Mouse (Mus musculus): ENCODE results near the gene Prrg2.
"Not testable (repeated sequence)": the region's sequence is repeated elsewhere in the genome, so short reads cannot be mapped to it uniquely, and the experiment has no call there.

Gene Prrg2

GRCm38 (mm10) chr7:45029995-45030394 lies 32.5 kb downstream of the Prrg2 start:
- no peak for DNase-seq

- no peak for DNase-seq
Measured at GRCm38 (mm10) chr7:45028351-45028750, 34.1 kb downstream of the Prrg2 start.

DNA sequence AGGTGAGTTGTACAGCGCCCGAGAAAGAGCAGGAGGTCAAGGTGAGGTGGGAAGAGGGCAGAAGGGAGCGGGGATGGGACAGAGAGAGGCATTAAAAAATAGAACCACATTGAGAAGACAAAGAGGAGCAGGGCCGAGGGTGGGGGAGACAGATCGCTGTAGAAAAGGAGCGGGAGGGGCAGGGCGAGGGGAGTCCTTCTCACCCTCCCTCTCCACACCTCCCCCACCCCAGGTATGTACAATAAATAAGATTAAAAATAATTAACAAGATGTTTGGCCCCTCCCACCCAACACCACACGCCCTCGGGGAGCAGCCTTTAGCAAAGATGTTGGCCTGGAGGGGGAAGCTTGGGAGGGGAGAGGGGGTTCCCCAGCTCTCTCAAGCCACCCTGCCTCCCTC lies 34.7 kb downstream of the Prrg2 start:
- no peak for DNase-seq

DNA sequence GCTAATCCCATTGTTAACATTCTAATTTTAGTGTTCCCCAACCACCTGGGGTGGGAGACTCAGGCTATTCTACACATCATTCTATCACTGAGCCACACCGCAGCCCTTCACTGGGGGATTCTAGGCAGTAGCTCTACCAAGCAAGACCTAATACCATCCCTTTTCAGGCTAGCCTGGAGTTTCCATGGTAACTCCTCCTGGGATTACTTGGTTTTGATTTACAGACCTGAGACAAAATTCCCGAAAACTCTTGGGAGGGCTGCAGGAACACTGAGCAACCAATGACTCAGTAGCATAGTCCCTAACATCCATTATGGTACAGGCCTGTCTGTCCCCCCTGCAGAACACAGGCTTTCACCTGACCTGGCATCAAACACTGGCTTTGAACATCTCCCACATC lies 36.2 kb downstream of the Prrg2 start:
- DNase-seq = no peak

- DNase-seq = no peak
Measured at GRCm38 (mm10) chr7:45025601-45026220, 36.8 kb downstream of the Prrg2 start.

GRCm38 (mm10) chr7:45024281-45025248 lies 37.9 kb downstream of the Prrg2 start:
- no peak for DNase-seq

DNA sequence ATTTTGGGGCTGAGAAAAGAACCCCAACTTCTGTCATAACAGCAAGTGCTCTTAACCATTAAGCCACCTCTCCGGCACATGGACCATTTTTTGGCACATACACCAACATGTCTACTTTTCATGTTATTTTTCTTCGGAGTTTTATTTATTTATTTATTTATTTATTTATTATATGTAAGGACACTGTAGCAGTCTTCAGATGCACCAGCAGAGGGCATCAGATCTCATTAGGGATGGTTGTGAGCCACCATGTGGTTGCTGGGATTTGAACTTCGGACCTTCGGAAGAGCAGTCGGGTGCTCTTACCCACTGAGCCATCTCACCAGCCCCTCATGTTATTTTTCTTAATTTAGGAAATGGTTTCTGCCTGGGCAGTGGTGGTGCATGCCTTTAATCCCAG lies 38.8 kb downstream of the Prrg2 start:
- DNase-seq = not testable (repeated sequence)

DNA sequence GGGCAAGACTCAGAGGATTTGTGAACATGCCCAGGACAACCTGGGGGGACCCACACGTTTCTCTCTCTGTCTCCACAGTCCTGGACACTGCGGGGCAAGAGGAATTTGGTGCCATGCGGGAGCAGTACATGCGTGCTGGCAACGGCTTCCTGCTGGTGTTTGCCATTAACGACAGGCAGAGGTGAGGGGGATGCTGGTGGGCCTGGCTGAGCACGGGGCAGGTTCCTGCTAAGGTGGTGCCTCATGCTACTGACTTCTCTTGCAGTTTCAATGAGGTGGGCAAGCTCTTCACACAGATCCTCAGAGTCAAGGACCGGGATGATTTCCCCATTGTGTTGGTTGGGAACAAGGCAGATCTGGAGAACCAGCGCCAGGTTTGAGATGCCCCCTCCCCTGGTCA lies 42.3 kb downstream of the Prrg2 start:
- DNase-seq = no peak

GRCm38 (mm10) chr7:45019031-45019571 lies 43.4 kb downstream of the Prrg2 start:
- peak; percentile 44 for DNase-seq

DNA sequence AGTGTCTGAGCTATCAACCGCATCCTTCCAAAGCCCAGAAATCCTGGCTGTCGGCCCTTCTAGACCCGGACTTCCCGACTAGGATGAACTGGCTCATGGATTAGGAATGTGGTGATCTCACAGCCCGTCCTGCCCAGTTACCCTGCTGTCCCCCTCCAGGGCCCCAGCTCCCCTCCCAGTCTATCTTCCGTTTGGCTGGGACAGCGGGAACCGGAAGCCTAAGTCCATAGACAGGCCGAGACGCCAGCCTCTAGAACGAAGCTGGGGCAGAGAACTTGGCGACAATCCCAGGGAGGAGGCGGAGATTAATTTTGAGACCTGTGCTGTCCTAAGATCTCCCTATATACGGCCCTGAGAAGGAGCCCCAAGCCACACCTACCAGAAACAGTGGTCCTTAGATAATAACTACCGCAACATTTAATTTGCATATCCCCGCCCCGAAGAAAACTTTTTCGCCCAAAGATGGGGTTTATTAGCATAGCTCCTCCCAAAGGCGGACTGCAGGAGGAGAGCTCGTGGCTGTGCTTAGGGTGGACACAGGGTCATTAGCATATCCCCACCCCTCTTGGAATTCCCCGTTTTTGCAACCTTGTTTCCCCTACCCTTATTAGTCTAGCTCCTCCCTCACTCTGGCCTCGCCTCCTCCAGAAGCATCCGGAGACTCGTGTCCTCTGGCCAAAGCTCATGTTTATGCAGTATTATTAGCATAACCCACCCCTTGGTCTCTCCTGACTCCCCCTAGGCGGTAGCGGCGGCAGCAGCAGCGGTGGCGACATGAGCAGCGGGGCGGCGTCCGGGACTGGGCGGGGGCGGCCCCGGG lies 45.0 kb downstream of the Prrg2 start, which contains the start of gene Rras:
Gene Rras, plus strand, starts transcription at position 720 of the 820 bp plus-strand sequence.
- peak; percentile 91 for DNase-seq

GRCm38 (mm10) chr7:45016761-45017160 lies 45.7 kb downstream of the Prrg2 start:
- DNase-seq = no peak

GRCm38 (mm10) chr7:45015957-45016612 lies 46.4 kb downstream of the Prrg2 start, which contains the start of gene Scaf1:
Gene Scaf1, minus strand, starts transcription at chr7:45016363.
- peak; percentile 100 for DNase-seq

DNA sequence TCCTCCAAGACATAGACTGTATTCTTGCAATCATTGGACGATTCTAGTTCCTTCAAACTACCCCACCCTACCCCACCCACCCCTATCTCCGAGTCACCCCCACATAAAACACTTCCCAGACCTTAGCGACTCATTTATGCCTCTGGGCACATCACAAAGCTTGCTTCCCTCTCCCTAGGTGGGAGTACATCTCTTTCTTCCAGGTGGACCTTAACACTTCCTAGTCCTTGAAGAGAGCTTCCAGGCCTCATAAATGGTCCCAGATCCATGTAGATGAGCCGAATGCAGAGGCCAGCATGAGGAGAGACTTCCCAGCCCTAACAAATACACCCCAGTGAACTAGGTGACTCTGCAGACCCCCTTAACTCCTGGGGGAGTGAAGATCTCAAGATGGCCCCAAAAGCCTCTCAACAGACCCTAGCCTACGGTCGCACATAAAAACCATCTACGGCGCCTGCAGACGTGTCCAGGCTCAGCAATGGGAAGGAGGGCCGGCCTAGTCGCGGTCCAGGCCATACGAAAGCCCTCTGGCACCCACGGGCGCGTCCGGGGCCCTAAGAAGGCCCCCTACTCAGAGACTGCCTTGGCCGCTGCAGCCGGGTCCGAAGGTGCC lies 47.0 kb downstream of the Prrg2 start:
- no peak for DNase-seq

DNA sequence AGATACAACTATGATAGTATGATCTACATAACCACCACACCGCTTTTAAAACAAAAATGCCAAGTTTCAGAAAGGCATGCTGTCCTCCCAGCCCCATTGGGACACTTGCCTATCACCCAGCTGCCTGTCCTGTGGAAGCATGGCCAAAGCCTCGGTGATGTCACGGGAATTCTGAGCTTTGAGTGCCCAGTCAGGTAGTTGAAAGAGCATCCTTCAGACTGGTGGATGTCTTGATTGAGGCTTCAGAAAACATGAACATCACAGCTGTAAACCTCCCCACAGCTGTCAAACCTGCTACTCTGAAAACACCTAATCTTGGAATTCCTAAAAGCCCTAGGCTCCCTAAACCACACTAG lies 48.4 kb downstream of the Prrg2 start:
- DNase-seq = no peak

- no peak for DNase-seq
Measured at GRCm38 (mm10) chr7:45013366-45014095, 48.9 kb downstream of the Prrg2 start.

DNA sequence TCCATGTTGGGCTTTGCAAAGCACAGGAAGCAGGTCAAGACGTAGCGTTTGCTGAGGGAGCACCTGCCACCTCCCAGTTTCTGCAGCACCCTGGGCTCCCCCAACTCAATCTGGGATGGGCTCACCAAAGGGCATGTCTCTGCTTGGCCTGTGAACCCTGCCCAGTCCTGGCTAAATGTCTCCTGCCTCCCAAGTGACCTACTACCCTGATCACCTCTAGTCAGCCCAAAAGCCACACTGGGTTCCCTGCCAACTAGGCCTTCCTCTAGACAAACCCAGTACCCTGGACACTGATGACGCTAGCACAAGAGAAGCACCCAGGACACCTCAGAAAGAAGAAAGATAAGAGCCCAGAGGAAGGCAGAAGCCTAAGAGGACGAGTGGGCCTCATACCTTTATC lies 49.7 kb downstream of the Prrg2 start:
- no peak for DNase-seq

DNA sequence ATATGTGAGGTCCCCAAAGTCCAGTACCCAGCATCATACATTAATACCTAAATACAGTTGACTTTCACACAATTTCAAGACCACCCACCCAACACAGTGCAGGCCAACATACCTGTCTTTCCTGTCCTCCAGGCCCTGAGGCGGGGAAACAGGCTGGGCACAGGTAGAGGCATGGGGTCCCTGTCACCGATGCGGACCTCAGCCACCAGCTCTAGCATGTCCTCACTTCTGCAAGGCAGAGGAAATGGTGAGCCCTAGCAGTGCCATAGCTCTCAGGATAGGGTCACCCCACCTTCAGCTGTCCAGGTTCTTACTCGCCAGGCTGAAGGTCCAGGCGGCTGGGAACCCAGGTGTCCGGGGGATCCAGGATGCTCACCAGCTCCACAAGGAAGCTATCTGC lies 50.5 kb downstream of the Prrg2 start:
- DNase-seq = no peak

DNA sequence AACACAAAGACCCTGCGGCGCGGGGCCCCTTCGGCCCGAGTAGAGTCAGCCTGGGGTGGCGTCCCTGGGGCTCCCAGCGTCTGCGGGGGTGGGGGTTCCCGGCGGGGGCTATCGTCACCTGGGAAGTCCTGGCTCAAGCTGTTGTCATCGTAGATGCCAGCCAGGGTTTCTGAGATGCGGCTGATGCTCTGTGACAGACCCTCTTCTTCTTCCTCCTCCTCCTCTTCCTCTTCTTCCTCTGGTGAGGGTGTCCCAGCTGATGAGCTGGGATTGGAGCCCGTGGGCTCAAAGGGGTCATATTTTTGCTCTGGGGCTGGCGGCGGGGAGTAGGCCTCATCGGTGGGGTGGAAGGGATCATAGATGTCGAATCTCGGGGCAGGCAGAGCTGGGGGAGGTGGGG lies 54.1 kb downstream of the Prrg2 start:
- DNase-seq = no peak

GRCm38 (mm10) chr7:45007846-45008245 lies 54.6 kb downstream of the Prrg2 start:
- no peak for DNase-seq

GRCm38 (mm10) chr7:45007141-45007540 lies 55.3 kb downstream of the Prrg2 start:
- no peak for DNase-seq

DNA sequence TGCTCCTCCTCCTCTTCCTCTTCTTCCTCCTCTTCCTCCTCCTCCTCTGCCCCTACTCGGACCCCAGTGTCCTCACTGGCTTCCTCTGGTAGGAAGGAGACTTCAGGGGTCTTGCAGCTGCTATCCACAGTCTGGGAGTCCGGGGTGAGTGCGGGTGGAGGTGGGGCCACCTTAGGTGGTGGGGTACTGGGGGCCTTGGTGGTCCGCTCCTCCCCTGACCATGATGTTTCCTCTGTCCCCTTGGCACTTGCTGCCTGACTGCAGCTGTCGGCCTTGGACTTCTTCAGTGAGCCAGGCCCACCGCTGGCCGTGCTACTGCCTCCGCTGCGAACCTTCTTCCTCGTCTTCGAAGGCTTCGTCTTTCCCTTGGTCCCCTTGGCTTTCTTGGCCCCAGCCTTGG lies 56.0 kb downstream of the Prrg2 start:
- no peak for DNase-seq
